Mouse (Mus musculus) small intestine, adult 10 weeks (tissue): ENCODE data around the gene Gosr1. TPM values are rescaled to one million over a fixed set of nuclear protein-coding genes. Genes with fewer than 3 reads are reported as not detected.

Experiments used
- polyA plus RNA-seq: library from polyadenylated mRNA; stranded (reverse); fragments of 350-450 nt; fragmentation: Illumina TruSeq; extraction: RNeasy Lipid Tissue Mini Kit (QIAGEN cat#74804); gene quantifications from one replicate; pipeline ENCODE4 v1.2.3, GENCODE M21; 2014; ENCODE audit warnings: low replicate concordance

Gosr1 gene
- 40.4 TPM for polyA plus RNA-seq

GRCm38 (mm10) chr11:76763053-76763740 lies at the start of gene Gosr1:
Gosr1 (minus strand) TSS chr11:76763579.

GRCm38 (mm10) chr11:76679508-76679907 lies 83.9 kb downstream of the Gosr1 start, which contains the start of gene Trarg1:
Trarg1 (plus strand) TSS chr11:76679808.

Other genes starting within 250 kb of the Gosr1 start
- gene Abr, start 141.3 kb downstream of the Gosr1 start, polyA plus RNA-seq = 52.0 TPM
- not detected for gene Bhlha9, start 91.1 kb downstream of the Gosr1 start, polyA plus RNA-seq
- gene Trarg1, start 83.8 kb downstream of the Gosr1 start, polyA plus RNA-seq = 0.22 TPM
- 62.9 TPM for gene Cpd, start 83.4 kb upstream of the Gosr1 start, polyA plus RNA-seq
- 8.1 TPM for gene Tmigd1, start 138.6 kb upstream of the Gosr1 start, polyA plus RNA-seq
- gene Blmh, start 161.2 kb upstream of the Gosr1 start, polyA plus RNA-seq = 87.9 TPM
- 34.2 TPM for gene Slc6a4, start 235.0 kb upstream of the Gosr1 start, polyA plus RNA-seq